Mouse (Mus musculus): Measurements from ENCODE around the gene Ano10. TPM values are rescaled to one million over a fixed set of nuclear protein-coding genes. Genes with fewer than 3 reads are reported as not detected.

The Ano10 gene
- total RNA-seq, 2 experiments from 2014 or later, result 61.7 to 95.9 TPM

- peak; percentile 38 to 63 for DNase-seq
Observed at GRCm38 (mm10) chr9:122290192-122290591, 4.0 kb downstream of the Ano10 start.

- DNase-seq, result no peak
Observed at GRCm38 (mm10) chr9:122288416-122288815, 5.8 kb downstream of the Ano10 start.

- DNase-seq, result no peak
Observed at GRCm38 (mm10) chr9:122287526-122287925, 6.7 kb downstream of the Ano10 start.

GRCm38 (mm10) chr9:122285833-122286310, 8.4 kb downstream of the Ano10 start:
- DNase-seq, result no peak

- DNase-seq, result no peak
Observed at GRCm38 (mm10) chr9:122285146-122285832, 8.9 kb downstream of the Ano10 start.

- no peak for DNase-seq
Observed at GRCm38 (mm10) chr9:122284696-122285095, 9.5 kb downstream of the Ano10 start.

GRCm38 (mm10) chr9:122281004-122281403, 13.2 kb downstream of the Ano10 start:
- no peak for DNase-seq

- DNase-seq, result no peak
Observed at GRCm38 (mm10) chr9:122276665-122277064, 17.6 kb downstream of the Ano10 start.

GRCm38 (mm10) chr9:122276134-122276533, 18.1 kb downstream of the Ano10 start:
- DNase-seq, result no peak

GRCm38 (mm10) chr9:122274346-122274745, 19.9 kb downstream of the Ano10 start:
- DNase-seq, result no peak

GRCm38 (mm10) chr9:122273879-122274278, 20.3 kb downstream of the Ano10 start:
- no peak for DNase-seq

- DNase-seq, result no peak
Observed at GRCm38 (mm10) chr9:122271866-122272265, 22.4 kb downstream of the Ano10 start.

- no peak for DNase-seq
Observed at GRCm38 (mm10) chr9:122271318-122271717, 22.9 kb downstream of the Ano10 start.

GRCm38 (mm10) chr9:122270913-122271312, 23.3 kb downstream of the Ano10 start:
- DNase-seq, result no peak

GRCm38 (mm10) chr9:122269256-122270041, 24.8 kb downstream of the Ano10 start:
- no peak for DNase-seq

- peak; percentile 21 to 27 for DNase-seq
Observed at GRCm38 (mm10) chr9:122265526-122266210, 28.6 kb downstream of the Ano10 start.

GRCm38 (mm10) chr9:122263140-122263539, 31.1 kb downstream of the Ano10 start:
- peak in 1 of 2 experiments; percentile 37 for DNase-seq

GRCm38 (mm10) chr9:122254386-122254785, 39.8 kb downstream of the Ano10 start:
- peak; percentile 43 to 70 for DNase-seq

- DNase-seq, result peak in 1 of 2 experiments; percentile 30
Observed at GRCm38 (mm10) chr9:122252113-122252512, 42.1 kb downstream of the Ano10 start.

GRCm38 (mm10) chr9:122248168-122248567, 46.1 kb downstream of the Ano10 start:
- DNase-seq, result peak; percentile 60 to 65

GRCm38 (mm10) chr9:122247430-122248027, 46.7 kb downstream of the Ano10 start:
- peak; percentile 68 to 81 for DNase-seq

GRCm38 (mm10) chr9:122245879-122246278, 48.3 kb downstream of the Ano10 start:
- no peak for DNase-seq
